Mouse (Mus musculus) bone marrow macrophage, adult 2 months (primary cell): ENCODE data around the gene Gipc1.

Experiments
- CTCF ChIP-seq: IDR thresholded peaks from 2 replicates; pipeline ENCODE4 v1.5.1; 2012; ENCODE audit warnings: low read depth, mild to moderate bottlenecking, low read length, moderate library complexity
- POLR2A ChIP-seq: IDR thresholded peaks from 2 replicates; pipeline ENCODE4 v1.6.1; 2012; ENCODE audit warnings: mild to moderate bottlenecking, low read depth, low read length, borderline replicate concordance

GRCm38 (mm10) chr8:83689264-83689663 lies 36.8 kb downstream of the Gipc1 start:
- TF ChIP-seq POLR2A (no peak), CTCF (no peak)
